Mouse (Mus musculus) ES-Bruce4 (cell line): Measurements from ENCODE around the gene Atxn1.

Experiments
- CTCF ChIP-seq: IDR thresholded peaks from one replicate; pipeline ENCODE4 v1.8.1; 2011; ENCODE audit warnings: low read depth, low read length
- POLR2A ChIP-seq: IDR thresholded peaks from one replicate; pipeline ENCODE4 v1.8.1; 2011; ENCODE audit warnings: low read length; ENCODE audit not compliant: insufficient read depth

DNA sequence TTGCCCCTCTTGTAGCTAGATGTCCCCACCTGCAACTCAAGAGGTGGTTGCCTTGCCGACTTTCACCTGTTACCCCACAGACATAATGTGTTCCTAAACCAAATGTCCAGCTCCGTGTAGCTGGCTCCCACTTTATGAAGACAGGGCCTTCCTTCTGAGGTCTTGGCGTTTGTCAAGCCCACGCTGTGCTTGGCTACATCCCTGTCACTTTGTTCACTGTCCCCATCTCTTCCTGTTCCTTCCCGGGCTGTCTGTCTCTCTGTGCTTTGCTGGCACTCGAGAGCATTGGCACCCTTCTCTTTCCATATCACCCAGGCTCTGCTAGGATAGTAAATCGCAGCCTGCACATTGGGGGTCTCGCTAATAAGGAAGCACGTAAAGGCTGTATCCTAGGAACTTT, 426.7 kb downstream of the Atxn1 start:
- no peak for TF ChIP-seq CTCF
- TF ChIP-seq POLR2A: no peak
